Mouse (Mus musculus): Measurements from ENCODE around the gene Epc2. TPM values are rescaled to one million over a fixed set of nuclear protein-coding genes. Genes with fewer than 3 reads are reported as not detected.

Gene Epc2
- 10 to 100 TPM; 38.5 to 40.1 TPM for total RNA-seq (2023)

DNA sequence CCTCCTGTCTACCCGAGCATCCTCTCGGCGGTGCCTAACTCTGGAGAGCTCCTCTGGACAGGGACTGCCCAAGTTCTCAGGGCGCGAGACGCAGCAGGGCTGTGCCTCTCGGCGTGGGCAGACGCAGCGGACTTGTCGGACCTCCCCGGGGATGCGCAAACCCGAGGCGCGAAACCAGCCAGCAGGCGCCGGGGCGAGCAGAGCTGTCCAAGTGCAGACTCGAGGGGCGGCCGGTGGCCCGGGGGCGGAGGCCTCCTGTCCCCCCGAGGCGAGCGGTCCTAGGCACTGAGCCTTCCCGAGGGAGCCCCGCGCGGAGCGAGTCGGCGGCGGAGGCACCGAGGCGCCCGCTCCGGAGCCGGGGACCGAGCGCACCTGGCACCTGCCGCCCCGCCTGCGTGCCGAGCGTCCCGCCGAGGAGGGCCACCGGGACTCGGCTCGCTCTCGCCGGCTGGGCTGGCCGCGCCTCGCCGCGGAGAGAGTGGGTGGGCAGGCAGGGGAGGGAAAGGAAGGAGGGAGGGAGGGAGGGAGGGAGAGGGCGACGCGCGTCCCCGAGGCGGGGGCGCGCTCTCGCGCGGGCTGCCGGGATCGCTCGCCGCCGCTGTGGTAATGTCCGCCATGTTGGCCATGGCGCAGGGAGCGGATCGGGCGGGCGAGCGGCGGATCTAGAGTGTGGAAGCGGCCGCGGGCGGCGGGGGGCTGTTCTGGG, at the start of gene Epc2:
Epc2 (plus strand) TSS at position 556 of the 706 bp plus-strand sequence.

Other genes with a start within 250 kb of the Epc2 start
- under 1 TPM; 0.18 to 0.37 TPM for gene Kif5c, start 167.8 kb downstream of the Epc2 start, total RNA-seq (2023)

Data from monocyte, adult 59 days (primary cell).